Mouse (Mus musculus): ENCODE data around the gene Tbc1d30.
"Not testable (repeated sequence)": the region's sequence is repeated elsewhere in the genome, so short reads cannot be mapped to it uniquely, and the experiment has no call there.

Gene Tbc1d30

GRCm38 (mm10) chr10:121365781-121366272 is 14.7 kb upstream of the Tbc1d30 start:
- in situ Hi-C loops (cut with MboI, MseI), result loop anchor here (10.0 kb wide), 1 partner anchor 149 kb away; no protein-coding TSS in a partner anchor

DNA sequence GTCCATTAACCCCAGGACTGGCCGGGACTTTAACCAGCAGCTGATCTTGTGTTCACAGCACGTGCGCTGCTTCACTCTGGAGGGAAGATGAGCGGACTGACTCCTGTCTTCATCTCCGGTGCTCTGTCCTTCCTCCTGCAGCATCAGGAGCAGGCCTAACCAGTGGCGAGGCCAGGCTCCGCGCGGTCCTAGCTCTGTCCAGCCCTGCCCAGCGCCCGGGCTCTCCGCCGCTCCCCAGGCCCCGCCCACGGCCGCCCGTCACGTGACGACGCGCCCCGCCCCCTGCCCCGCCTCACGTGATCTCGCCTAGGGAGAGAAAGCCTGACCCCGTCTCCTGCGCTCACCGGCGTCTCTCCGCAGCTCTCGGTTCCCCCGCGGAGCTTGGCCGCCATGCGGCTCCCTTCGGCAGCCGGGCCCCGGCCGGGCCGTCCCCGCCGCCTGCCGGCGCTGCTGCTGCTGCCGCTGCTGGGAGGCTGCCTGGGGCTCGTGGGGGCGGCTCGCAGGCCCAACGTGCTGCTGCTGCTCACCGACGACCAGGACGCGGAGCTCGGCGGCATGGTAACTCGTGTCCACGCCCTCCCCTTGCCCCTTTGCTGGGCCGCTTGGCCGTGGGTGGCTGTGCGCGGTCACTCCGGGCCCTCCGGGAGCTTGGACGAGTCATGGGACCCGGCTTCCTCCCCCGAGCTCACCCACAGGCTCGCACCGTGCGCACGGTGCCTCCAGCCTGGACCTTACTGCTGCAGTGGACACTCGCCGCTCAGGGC is 13.9 kb upstream of the Tbc1d30 start, which contains the start of gene Gns:
Gene Gns (plus strand): TSS at position 290 of the 764 bp plus-strand sequence.
- in situ Hi-C loops (cut with MboI, MseI), result loop anchor here (10.0 kb wide), 1 partner anchor 150 kb away; no protein-coding TSS in a partner anchor

GRCm38 (mm10) chr10:121364306-121364705 is 13.2 kb upstream of the Tbc1d30 start:
- in situ Hi-C loops (cut with MboI, MseI), result loop anchor here (10.0 kb wide), 1 partner anchor 150 kb away; no protein-coding TSS in a partner anchor

DNA sequence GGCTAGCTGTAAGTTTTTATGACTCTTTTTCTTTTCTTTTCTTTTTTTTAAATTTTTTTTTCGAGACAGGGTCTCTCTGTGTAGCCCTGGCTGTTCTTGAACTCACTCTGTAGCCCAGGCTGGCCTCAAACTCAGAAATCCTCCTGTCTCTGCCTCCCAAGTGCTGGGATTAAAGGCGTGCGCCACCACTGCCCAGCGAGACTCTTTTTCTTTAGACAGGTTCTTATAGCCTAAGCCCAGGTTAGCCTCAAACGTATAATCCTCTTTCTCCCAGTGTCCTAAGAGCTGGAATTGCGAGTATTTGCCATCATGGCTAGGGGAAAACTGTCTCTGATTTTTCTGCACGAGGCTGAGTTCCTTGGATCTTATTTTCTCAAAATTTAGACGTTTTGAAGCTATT is 12.1 kb upstream of the Tbc1d30 start:
- in situ Hi-C loops (cut with MboI, MseI), result loop anchor here (10.0 kb wide), 1 partner anchor 152 kb away; no protein-coding TSS in a partner anchor

- in situ Hi-C loops (cut with MboI, MseI), result loop anchor here (10.0 kb wide), 1 partner anchor 154 kb away; no protein-coding TSS in a partner anchor
These were observed 9.3 kb upstream of the Tbc1d30 start for GRCm38 (mm10) chr10:121360358-121360757.

GRCm38 (mm10) chr10:121351692-121352290 is 713 bp upstream of the Tbc1d30 start:
- in situ Hi-C loops (cut with MboI, MseI), result no loop called here

GRCm38 (mm10) chr10:121350357-121351065 is 567 bp downstream of the Tbc1d30 start:
- in situ Hi-C loops (cut with MboI, MseI), result no loop called here

DNA sequence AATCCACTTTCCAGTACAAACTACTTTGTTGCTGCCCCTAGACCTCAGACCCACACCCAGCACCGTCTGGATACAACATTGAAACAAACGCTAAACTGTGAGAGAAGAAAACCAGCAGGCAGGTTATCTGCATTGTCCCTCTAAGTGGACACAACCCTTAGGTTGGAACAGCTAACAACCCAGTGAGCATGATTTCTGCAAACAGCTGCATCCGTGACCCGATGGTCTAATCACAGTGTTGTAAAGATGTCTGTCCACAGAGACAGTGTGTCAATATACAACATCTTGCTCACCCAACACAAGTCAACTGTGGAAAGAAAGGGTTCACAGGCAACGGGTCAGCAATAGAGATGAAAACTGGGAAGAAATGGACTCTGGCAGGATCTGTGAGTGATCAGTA is 1.8 kb downstream of the Tbc1d30 start:
- in situ Hi-C loops (cut with MboI, MseI), result no loop called here

DNA sequence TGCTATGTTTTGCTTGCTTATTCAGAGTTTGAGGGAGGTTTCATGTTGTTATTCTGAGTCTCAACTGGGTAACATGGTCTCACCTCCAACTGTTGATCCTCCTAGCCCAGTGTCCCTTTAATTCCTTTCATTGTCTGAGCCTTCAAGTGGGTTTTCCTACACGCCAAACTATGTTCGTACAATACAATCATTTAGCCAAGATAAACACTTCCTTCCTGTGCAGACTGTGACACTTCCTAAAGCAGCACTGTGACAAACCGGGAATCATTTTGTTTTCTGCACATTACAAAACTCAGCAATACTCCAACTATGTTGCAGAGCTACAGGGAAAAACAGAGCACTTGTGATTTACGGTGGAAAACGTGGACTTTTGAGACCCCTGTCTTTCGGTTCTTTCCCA is 7.2 kb downstream of the Tbc1d30 start:
- in situ Hi-C loops (cut with MboI, MseI), result no loop called here

- in situ Hi-C loops (cut with MboI, MseI), result no loop called here
These were observed 8.8 kb downstream of the Tbc1d30 start for GRCm38 (mm10) chr10:121342260-121342659.

DNA sequence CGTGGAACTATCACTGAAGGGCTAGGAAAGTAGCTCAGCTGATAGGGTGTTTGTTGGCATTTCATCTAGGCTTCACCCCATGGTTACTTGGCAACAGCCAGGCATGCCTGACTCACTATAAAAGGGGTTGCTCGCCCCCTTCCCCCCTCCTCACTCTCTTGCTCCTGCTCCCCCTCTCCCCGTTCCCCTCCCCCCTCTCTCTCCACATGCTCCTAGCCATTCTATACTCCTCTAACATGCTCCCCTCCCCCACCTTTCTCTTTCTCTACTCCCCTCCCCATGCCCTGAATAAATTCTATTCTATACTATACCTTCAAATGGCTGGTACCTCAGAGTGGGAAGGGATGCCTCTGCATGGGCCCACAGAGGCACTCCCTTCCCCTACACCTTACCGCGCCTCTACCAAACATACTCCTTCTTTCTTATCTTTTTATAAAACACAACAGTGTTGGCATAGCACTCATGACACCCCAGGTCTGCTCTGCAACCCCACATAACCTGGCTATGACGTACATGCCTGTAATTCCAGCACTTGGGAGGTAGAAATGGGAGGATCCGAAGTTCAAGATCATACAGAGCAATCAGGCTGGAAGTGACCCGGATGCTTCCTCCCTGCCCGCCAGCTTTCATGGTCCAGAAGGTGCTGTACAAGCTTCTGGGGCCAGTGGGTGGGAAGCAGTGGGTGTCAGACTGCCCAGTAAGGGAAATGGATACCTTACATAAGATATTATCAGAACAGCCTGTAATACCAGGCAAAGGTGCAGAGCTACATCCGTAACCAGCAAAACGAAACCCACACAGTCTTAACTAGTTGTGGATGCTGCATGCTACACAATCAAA is 10.1 kb downstream of the Tbc1d30 start:
- in situ Hi-C loops (cut with MboI, MseI), result no loop called here

GRCm38 (mm10) chr10:121336536-121336935 is 14.5 kb downstream of the Tbc1d30 start:
- in situ Hi-C loops (cut with MboI, MseI), result not testable (repeated sequence)

- in situ Hi-C loops (cut with MboI, MseI), result loop anchor here (5.0 kb wide), 1 partner anchor 42 kb away; no protein-coding TSS in a partner anchor
These were observed 16.5 kb downstream of the Tbc1d30 start for GRCm38 (mm10) chr10:121334576-121334975.

GRCm38 (mm10) chr10:121330940-121331339 is 20.1 kb downstream of the Tbc1d30 start:
- in situ Hi-C loops (cut with MboI, MseI), result loop anchor here (5.0 kb wide), 1 partner anchor 39 kb away; no protein-coding TSS in a partner anchor

GRCm38 (mm10) chr10:121329586-121329985 is 21.5 kb downstream of the Tbc1d30 start:
- in situ Hi-C loops (cut with MboI, MseI), result no loop called here

DNA sequence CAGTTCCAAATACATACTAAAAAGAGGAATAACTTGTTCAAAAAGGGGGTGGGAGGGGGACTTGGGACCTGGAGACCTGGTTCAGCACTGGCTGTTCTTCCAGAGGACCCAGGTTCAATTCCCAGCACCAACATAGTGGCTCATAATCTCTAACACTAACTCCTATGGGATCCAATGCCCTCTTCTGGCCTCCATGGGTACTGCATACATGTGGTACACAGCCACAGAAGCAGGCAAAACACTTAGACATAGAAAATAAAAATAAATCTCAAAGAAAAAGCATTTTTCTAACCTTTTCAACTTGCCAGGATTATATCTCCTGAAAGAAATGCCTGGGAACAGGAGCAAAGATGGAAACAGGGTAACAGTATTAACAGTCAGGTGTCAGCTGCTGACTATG is 24.9 kb downstream of the Tbc1d30 start:
- in situ Hi-C loops (cut with MboI, MseI), result no loop called here

DNA sequence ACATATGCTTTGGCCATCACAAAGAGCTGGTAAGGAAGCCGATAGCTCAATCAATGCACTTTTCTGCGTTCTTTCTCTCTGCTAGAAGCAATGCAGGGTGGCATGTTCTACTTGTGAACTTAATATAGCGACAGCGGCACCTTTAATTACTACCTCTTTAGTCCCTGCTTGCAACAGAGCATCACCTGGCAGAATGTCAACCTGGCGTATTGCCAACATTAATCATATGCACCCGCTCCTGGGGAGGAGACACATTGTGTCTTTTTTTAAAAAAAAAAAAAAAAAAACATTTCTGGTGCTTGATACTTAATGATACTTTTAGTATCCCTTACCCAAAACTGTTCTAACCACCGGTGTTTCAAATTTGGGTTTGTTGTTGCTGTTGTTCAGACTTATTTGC is 27.6 kb downstream of the Tbc1d30 start:
- in situ Hi-C loops (cut with MboI, MseI), result no loop called here

GRCm38 (mm10) chr10:121318397-121318950 is 32.6 kb downstream of the Tbc1d30 start:
- in situ Hi-C loops (cut with MboI, MseI), result no loop called here

DNA sequence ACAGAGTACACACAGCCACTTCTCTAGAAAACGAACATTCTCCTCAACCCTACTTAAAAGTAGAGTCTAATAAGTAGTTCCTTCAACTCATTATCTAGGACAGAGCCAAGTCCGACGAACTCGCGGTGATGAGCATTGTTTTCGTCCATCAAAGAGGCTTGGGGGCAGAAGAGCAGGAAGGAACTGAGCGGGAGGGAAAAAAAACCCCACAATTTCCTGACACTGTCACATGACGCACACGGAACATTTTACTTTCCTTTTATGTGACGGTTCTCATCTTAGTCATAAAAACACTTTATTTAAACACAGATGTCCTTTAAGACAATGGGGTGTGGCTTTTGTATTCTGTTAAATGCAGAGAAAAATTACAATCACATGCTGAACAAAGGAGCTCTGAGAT is 34.7 kb downstream of the Tbc1d30 start:
- in situ Hi-C loops (cut with MboI, MseI), result no loop called here
